Mouse (Mus musculus): ENCODE data around the gene Btbd8.

GRCm38 (mm10) chr5:107498806-107499310 lies 61.1 kb downstream of the Btbd8 start:
- TF ChIP-seq CTCF (IDR thresholded peaks at IDR 0.05; ENCODE audit: insufficient read depth, low read depth, low read length): no peak
- TF ChIP-seq POLR2A (IDR thresholded peaks at IDR 0.05; ENCODE audit: insufficient read depth, low read depth, low read length): no peak
